Mouse (Mus musculus): ENCODE data around the gene Hck. TPM values are rescaled to one million over a fixed set of nuclear protein-coding genes. Genes with fewer than 3 reads are reported as not detected.

Gene Hck
- 2.2 and 2.9 TPM in 2 replicates for polyA plus RNA-seq (2012; rRNA removed)

GRCm38 (mm10) chr2:153108313-153109264 is at the start of gene Hck:
Gene Hck (plus strand): TSS chr2:153108468.
- no peak for DNase-seq (ENCODE audit: extremely low spot score in 1 of 2, low spot score in 1 of 2)

GRCm38 (mm10) chr2:153060216-153060615 is 48.1 kb upstream of the Hck start:
- no peak for DNase-seq (ENCODE audit: extremely low spot score in 1 of 2, low spot score in 1 of 2)

- no peak for DNase-seq (ENCODE audit: extremely low spot score in 1 of 2, low spot score in 1 of 2)
Measured at GRCm38 (mm10) chr2:153063394-153063793, 44.9 kb upstream of the Hck start.

GRCm38 (mm10) chr2:153064190-153064970 is 43.9 kb upstream of the Hck start:
- DNase-seq (ENCODE audit: extremely low spot score in 1 of 2, low spot score in 1 of 2) = no peak

- no peak for DNase-seq (ENCODE audit: extremely low spot score in 1 of 2, low spot score in 1 of 2)
Measured at GRCm38 (mm10) chr2:153065747-153066508, 42.3 kb upstream of the Hck start, which contains the start of gene Ccm2l. Gene Ccm2l (plus strand): TSS chr2:153065955.

- DNase-seq (ENCODE audit: extremely low spot score in 1 of 2, low spot score in 1 of 2) = no peak
Measured at GRCm38 (mm10) chr2:153066991-153067390, 41.3 kb upstream of the Hck start.

- DNase-seq (ENCODE audit: extremely low spot score in 1 of 2, low spot score in 1 of 2) = no peak
Measured at GRCm38 (mm10) chr2:153070762-153071490, 37.3 kb upstream of the Hck start.

- DNase-seq (ENCODE audit: extremely low spot score in 1 of 2, low spot score in 1 of 2) = peak in 1 of 2 experiments; percentile 72
Measured at GRCm38 (mm10) chr2:153071491-153072184, 36.6 kb upstream of the Hck start.

- DNase-seq (ENCODE audit: extremely low spot score in 1 of 2, low spot score in 1 of 2) = no peak
Measured at GRCm38 (mm10) chr2:153074651-153075050, 33.6 kb upstream of the Hck start.

GRCm38 (mm10) chr2:153075961-153076360 is 32.3 kb upstream of the Hck start:
- DNase-seq (ENCODE audit: extremely low spot score in 1 of 2, low spot score in 1 of 2) = no peak

- peak; percentile 41 to 95 for DNase-seq (ENCODE audit: extremely low spot score in 1 of 2, low spot score in 1 of 2)
Measured at GRCm38 (mm10) chr2:153080841-153081523, 27.3 kb upstream of the Hck start.

GRCm38 (mm10) chr2:153081866-153082265 is 26.4 kb upstream of the Hck start:
- DNase-seq (ENCODE audit: extremely low spot score in 1 of 2, low spot score in 1 of 2) = no peak

GRCm38 (mm10) chr2:153083275-153083674 is 25.0 kb upstream of the Hck start:
- no peak for DNase-seq (ENCODE audit: extremely low spot score in 1 of 2, low spot score in 1 of 2)

- no peak for DNase-seq (ENCODE audit: extremely low spot score in 1 of 2, low spot score in 1 of 2)
Measured at GRCm38 (mm10) chr2:153083824-153084223, 24.4 kb upstream of the Hck start.

GRCm38 (mm10) chr2:153084261-153084976 is 23.8 kb upstream of the Hck start:
- DNase-seq (ENCODE audit: extremely low spot score in 1 of 2, low spot score in 1 of 2) = no peak

GRCm38 (mm10) chr2:153085556-153085955 is 22.7 kb upstream of the Hck start:
- DNase-seq (ENCODE audit: extremely low spot score in 1 of 2, low spot score in 1 of 2) = no peak

- no peak for DNase-seq (ENCODE audit: extremely low spot score in 1 of 2, low spot score in 1 of 2)
Measured at GRCm38 (mm10) chr2:153086166-153086565, 22.1 kb upstream of the Hck start.

- DNase-seq (ENCODE audit: extremely low spot score in 1 of 2, low spot score in 1 of 2) = peak in 1 of 2 experiments; percentile 38
Measured at GRCm38 (mm10) chr2:153087091-153087490, 21.2 kb upstream of the Hck start.
